Mouse (Mus musculus) cerebellum, postnatal 25 days (tissue): ENCODE data around the gene Ocm.
"Not testable (repeated sequence)": the region's sequence is repeated elsewhere in the genome, so short reads cannot be mapped to it uniquely, and the experiment has no call there.

Source experiments
- DNase-seq, 2 experiments: peaks; one replicate each; pipeline ENCODE4 v3.0.0; 2021; ENCODE audit warnings: mixed read lengths in 2 of 2

The Ocm gene

DNA sequence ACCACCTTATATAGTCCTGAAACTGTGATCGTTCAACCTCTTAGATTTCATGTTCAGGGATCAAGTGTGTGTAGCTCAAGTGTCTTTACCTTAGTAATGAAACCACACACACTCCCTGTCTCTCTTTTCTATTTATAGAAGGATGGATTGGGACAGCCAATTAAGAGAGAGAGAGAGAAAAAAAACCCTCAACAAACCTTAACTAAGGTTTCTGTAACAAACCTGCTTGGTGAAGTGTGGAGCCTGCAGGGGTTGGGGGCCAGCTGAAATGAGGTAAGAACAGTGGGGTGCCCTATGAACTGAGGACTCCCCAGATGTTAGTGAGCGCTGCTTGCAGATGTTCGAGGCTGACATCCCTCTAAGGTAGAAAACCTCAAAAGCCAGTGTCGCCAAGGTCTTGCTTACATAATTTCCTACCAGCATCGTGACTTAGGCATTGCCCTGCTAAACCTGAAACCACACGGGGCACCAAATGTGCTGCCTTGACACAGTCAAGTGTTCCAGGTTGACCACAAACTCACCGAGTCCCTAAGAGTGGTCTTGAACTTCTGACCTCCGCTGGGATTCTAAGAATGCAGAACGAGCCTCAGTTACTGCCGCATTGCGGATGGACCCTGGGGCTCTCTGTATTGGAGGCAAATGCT lies at the start of gene Ocm:
Gene Ocm, minus strand, starts transcription at position 51 of the 644 bp plus-strand sequence.
- no peak for DNase-seq

DNA sequence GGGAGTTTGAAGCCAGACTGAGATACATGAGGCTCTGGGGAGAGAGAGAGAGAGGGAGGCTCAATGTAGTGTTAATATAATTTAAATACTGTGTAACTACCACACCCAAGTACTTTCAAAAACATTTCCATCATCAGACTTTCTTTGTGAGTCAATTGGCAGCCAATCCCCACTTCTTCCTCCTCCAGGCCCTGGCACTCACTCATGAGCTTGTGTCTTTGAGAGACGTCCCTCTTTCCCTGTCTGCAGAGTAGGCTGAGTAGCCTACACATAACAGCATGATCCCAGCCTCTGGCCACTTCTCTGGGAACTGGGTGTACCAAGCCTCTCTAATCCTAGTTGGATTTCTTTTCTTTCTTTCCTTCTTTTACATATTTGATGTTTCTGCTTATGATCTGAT lies 44.8 kb upstream of the Ocm start:
- no peak for DNase-seq

DNA sequence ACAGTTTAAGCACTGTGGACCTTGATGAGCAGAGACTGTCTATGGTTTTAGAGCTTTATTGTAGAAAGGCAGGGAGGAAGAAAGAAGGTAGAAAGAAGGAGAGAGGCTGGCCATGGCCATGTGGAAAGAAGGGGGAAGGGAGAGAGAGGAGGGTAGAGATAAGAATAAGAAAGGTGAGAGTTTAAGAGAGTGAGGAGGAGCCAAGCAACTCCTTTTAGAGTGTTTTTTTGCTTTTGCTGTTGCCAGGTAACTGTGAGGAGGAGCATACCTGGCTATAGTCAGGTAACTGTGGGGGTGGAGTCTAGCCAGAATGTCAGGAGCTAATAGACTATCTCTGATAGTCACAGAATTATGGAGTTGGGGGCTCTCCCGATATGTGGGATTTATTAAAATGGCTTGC lies 43.6 kb upstream of the Ocm start:
- no peak for DNase-seq

DNA sequence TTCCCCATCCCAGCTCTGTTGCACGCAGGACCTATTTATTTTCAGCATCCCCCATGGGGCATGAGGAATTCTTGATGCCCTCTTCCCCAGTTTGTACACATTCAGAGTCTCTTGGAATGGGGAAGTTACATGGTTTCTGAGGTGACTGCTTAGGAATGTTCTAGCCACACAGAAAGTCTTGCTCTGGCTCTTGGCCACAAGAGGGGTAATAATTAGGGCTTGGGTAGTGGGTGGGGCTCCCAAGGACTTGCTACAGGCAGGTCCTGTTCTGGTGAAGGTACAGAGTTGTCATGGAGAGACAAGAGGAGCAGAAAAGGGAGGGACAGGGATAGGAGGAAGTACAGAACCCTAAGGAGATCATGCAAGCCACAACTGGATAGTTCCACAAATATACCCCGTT lies 39.6 kb upstream of the Ocm start:
- DNase-seq, result no peak

DNA sequence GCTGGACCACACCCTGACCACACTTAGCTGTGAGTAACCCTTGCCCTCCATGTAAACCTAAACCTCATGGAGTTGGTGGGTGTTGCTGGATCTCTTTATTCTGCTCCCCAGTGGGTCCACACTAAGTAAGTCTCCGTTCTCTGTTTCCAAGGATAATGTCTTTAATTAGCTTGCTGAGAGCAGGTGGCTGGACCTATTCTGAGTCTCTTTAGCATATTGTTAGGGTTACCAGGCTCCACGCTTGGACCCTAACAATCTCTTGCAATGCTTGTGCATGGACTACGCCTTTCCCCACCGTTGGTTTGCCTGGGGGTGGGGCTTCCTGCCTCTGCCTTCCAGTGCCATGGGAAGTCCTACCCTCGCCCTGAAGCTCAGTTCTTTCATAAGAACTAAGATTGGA lies 37.6 kb upstream of the Ocm start:
- DNase-seq, result no peak

DNA sequence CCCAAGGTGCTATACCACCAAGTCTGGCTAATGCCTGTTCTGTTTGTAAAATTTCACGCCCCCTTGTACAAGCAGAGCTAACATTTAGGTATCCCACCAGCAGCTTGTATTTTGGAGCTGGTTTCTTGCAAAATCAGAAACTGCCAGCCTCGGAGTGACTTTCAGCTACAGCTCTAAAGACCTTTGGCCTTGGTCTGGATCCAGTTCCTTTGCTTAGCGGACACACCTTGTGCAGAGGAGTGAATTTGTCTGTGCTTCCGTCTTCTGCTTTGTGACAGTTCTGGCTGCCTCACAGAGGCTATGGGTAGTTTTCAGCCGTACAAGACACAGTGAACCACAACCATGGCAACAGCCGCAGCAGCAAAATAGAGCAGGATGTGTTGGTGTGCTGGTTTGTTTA lies 27.9 kb upstream of the Ocm start:
- DNase-seq, result no peak

DNA sequence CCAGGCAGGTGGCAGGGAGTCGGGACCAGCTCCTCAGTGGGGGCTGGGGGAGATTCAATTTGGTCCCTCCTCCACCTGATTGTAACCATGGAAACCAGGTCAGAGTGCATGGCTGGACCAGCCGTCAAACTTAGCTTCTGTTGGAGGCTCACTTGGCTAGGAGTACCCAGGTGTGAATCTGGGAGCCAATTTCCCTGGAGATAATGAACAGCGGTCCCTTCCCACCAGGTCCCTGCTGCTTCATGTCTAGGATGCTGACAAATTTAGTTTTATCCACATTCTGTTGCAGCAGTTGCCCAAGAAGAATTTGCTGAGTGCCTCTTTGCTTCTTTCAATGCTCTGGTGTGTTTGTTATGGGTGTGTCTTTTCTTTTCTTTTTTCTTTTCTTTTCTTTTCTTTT lies 27.0 kb upstream of the Ocm start:
- DNase-seq, result no peak

DNA sequence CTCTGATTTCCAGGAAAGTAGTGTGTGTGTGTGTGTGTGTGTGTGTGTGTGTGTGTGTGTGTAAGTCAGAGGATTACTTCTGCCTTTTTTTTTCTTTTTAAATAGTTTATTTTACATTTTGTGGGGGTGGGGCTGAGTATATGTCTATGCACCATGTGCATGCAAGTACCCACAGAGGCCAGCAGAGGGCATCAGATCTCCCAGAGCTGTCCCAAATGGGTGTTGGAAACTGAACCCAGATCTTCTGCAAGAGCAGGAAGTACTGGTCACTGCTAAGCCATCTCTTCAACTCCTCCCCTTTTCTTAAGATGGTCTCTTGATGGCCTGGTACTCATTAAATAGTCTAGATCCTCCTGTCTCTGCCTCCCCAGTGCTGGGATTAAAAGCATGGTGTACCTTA lies 24.8 kb upstream of the Ocm start:
- DNase-seq, result no peak

DNA sequence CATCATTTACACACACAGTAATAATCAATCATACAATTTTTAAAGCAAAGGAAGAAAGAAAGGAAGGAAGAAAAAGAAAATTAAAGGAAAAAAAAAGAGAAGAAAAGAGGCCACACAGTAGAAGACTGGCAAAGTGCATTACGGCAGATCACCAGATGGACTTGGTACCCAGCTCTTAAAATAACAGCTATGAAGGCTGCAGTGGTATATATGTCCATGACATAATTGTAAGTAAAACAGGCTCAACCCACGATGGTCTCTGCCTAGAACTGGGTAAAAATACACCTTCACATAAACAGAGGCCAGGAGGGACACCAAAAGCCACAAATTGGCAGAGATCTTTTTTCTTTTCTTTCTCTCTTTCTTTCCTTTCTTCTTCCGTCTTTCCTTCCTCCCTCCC lies 23.4 kb upstream of the Ocm start:
- no peak for DNase-seq

DNA sequence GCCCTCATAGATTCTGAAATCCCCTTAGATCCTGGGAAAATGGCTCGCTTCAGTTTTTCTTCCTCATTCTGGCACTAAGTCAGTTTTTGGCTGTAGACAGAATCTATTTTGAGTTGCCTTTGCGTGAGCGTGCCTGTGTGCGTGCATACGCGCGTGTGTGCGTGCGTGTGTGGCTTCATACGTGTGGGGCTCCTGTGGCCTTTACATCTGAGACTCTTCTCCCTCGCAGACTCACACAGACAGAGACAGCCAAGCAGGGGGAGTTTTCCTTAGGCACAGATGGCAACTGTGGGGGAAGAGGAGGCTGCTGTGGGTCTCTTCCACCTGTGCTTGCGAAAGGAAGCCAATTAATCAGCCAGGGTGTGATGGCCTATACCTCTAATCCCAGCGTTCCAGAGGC lies 20.9 kb upstream of the Ocm start:
- peak; percentile 42 to 57 for DNase-seq

DNA sequence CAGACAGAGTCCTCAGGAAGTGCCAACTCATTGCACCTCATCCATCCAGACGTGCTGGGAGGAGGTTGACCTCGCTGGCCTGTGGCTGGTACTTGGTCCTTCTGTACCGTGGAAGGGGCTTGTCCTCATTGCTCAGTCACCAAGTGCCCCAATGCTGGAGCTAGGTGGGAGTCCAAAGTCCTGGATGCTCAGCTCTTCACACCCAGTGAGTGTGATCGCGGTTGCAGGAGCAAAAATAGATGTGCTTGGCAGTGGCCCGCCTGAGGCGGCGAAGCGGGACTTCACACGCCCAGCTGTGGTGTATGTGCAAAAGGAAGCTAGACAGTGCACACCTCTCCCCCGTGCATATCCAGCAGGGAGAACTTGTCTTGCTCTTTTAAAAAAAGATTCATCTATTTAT lies 16.7 kb upstream of the Ocm start:
- no peak for DNase-seq

DNA sequence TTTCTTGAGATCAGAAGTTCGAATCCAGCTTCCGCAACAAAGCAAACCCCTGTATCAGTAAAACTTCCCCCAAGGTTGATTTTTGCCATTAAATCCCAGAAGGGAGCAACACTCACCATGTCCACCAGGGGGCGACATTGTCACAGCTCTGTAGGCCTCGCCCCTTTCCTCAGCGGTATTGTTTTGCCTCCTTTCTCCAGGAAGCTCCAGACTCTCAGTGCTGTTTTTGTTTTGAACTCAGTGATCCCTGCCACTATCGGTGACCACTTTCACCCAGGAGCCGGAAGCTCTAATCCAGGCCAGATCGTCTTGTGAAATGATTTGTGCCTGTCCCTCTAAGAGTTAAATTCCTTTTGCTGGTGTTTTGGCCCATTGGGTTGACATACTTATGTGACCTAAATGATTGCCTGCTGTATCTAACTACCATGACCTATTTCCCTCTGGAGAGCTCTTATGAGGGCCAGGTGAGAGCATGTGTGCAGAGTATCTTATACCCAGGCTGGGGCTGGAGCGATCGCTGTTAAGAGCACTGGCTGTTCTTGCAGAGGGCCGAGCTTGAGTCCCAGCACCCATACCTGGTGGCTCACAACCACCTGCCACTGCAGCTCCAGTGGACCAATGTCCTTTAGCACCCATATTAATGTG lies 14.4 kb upstream of the Ocm start:
- peak; percentile 78 to 85 for DNase-seq

DNA sequence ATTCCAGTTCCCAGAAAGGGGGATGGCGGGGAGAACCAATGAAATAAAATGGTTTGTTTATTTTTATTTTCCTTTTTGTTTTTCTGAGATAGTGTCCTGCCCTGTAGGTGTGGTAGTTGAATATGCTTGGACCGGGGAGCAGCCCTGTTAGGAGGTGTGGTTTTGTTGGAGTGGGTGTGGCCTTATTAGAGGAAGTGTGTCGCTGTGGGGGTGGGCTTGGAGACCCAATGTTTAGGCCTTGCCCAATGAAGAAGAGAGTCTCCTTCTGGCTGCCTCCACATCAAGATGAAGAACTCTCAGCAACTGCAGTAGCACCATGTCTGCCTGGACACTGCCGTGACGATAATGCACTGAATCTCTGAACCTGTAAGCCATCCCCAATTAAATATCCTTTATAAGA lies 13.4 kb upstream of the Ocm start:
- no peak for DNase-seq

DNA sequence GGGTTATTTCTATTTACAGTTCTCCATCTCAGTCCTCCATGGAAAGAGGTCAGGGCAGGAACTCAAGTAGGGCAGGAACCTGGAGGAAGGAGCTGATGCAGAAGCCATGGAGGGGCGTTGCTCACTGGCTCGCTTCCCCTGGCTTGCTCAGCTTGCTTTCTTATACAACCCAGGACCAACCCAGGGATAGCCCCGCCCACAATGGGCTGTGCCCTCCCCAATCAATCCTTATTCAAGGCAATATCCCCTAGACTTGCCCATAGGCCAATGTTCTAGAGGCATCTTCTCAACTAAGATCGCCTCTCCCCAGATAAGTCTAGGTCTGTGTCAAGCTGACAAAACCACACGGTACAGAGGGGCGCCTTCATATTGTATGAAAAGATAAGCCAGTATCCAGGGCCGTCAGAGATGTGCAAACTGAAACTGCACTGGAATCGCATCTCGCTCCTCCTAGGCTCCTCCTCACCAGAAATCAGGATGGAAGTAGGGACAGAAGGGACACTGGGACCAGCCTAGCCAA lies 12.7 kb upstream of the Ocm start:
- no peak for DNase-seq

DNA sequence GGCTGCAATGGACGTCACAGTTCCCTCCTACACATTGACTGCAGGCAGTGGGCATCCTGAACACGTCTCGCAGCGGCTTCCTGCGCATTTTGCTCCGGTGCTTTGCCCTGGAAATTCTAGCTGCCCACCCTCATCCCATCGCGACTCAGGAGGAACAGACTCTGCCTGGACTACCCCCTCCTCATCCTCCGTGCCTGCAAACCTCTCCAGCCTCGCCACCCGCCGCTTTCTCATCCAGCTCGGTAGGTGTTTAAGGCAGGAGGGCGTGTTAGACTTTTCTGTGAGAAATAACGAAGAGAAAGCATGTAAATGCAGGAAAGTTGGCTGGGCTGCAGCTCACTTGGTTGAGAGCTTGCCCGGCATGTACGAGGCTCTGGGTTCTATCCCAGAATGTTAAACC lies 10.5 kb upstream of the Ocm start:
- DNase-seq, result no peak

DNA sequence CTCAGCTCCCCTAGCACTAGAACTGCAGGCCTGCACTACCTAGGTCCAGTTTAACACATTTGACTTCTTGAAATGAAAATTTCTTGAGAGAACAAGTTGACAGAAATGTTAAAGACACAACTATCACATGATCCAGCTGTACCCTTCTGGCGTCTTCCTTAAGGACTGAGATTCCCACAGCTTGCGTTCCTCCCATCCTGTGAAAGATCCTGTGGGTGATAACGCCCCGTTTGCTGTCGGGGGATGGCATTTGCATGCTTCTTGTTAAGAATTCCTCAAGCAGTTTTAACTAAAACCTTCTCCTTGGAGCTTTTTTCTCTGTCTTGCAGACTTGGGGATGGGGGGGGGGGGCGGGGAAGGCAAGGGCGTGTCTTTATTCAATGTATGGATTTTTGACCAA lies 8.1 kb upstream of the Ocm start:
- no peak for DNase-seq

DNA sequence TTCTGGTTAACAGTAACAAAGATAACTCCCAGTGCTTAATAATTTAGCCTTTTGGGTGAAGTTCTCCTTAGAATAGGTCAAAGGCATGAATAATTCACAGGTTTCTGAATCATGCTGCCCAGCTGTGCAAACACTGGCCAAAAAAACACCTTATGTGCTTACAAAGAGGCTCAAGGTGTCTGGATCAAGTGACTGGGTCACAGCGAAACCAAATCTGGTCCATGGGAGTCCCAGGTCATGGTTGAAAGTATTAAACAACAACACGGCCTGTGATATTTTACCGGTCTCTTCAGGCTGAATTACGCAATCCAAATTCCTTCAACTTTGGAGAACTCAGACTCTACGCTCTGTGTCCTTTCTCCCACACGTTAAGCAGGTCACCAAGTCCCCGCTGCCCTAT lies 6.0 kb upstream of the Ocm start:
- DNase-seq, result no peak

DNA sequence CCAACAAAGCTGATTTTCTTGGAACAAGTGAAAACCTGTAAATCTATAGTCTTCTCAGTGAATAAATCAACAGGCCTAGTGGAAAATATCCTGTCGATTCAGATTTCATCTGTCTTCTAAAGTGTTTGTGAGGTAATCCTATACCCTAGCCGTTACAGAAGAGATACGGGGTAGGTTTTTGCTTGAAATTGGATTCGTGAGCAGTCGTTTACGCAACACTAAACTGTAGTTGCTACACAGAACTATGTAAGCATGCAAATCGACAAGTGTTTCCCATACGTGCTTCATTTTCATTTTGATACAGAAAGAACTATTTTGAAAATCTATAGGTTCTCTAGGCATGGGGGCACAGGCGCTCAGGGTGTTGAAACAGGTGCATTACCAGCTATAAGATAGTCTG lies 10.6 kb downstream of the Ocm start:
- no peak for DNase-seq

DNA sequence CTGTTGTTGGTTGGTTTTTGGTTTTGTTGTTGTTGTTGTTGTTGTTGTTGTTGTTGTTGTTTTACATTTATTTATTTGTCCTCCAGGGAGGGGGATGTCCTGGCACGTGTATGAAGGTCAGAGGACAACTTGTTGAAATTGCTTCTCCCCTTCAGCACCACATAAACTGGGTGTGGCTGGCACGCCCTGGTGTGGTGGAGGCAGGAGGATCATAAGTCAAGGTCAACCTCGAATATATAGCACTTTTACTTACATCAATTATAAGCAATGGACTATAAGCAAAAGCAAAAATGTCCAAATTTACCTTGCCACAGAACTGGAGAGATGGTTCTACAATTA lies 11.2 kb downstream of the Ocm start:
- DNase-seq, result no peak

DNA sequence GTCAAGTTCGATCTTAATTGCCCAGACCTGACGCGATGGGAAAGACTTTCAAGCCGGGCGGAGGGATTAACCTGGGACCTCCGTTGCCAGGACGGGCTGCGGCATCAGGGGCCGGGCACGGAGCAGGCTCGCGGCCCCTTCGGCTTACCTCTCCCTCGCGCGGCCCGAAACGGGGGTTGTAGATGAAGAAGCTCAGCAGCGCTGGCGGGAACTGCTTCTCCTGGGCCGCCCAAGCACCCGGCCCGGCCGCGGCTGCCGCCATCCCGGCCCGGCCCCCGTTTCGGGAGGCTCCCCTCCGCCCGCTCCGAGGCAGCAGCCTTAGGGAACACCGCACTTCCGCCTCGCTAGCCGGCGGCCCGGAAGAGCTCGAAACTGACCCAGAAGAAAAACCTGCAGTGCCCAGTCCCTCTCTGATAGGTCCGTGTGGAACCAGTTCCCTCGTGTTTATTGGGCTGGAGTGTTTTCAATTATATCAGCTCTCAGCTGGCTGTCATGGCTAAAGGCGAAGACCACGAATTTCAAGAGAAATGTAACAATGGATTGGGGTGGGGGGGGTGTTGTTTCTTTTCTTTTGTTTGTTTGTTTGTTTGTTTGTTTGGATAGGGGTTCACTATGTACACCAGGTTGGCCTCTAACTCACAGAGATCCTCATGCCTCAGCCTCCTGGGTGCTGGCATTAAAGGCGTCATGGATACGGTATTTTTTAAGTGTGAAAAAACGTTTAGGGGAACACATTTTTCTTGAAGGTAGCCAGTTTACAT lies 11.7 kb downstream of the Ocm start, which contains the start of gene Ccz1:
Gene Ccz1, minus strand, starts transcription at position 327 of the 761 bp plus-strand sequence.
- peak; percentile 81 to 87 for DNase-seq

DNA sequence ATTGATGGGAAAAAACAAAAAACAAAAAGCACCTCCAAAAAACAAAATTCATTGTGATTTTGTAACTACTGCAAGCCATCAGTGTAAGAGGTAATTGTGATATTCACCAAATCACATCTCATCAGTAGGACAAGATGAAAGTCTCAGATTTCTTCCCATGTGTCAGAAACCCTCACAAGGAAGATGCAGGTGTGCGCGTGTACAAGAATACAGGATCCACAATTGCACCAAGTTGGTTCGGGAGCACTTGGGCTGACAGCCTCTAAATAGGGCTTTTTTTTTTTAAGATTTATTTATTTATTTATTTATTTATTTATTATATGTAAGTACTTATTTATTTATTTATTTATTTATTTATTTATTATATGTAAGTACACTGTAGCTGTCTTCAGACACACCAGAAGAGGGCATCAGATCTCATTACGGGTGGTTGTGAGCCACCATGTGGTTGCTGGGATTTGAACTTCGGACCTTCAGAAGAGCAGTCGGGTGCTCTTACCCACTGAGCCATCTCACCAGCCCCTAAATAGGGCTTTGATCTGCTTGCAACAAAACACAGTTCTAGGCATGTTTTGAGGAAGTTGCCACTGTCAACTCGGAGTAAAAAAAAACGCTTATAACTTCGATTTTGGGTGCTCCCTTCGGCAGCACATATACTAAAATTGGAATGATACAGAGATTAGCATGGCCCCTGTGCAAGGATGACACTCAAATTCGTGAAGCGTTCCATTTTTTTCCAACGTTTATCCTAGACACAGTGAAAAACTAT lies 12.9 kb downstream of the Ocm start:
- not testable (repeated sequence) for DNase-seq

DNA sequence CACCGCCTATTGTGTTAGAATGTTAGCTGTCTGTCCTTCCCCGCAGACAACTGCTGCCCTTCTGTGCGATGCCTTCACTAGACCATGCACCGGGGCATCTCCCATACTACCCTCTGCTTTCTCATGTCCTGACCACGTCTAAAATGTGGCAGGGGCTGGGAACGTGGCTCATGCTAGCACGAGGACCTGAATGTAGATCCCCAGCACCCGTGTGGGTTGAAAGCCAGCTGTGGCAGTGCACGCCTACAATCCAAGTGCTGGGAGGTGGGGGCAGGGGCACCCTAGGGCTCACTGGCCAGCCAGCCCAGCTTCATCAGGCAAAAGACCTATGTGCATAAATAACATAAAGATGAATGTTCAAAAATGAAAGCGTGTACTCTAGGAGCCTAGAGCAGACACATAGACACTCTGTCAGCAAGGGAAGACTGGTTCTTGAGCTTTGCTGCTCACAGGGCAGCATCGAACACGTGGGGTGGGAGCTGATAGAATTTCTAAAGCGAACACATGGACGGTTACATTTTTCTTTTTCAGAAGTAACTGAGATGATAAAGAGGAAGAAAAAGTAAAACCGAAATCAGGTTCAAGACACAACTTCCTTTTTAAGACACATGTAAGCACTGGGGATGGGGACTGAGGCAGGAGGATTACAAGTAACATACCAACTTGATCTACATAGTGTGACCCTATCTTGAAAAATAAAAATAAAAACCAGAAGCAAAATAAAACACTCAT lies 23.8 kb downstream of the Ocm start:
- DNase-seq, result no peak

DNA sequence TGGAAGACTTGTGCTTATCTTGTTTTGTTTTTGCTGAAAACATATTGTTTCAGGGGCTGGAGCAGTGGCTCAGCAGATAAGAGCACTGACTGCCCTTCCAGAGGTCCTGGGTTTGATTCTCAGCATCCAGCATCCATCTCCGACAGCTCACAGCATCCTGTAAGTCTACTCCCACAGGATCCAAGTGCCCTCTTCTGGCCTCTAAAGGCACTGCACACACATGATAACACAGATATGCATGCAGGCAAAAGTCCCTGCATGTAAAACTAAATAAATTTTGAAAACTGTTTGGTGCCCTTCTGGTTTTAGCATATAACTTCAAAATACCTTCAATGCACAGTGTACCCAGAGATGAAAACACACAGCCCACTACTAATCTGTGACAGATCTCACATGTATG lies 27.1 kb downstream of the Ocm start:
- peak in 1 of 2 experiments; percentile 21 for DNase-seq
